Mouse (Mus musculus) limb, embryonic 11.5 days (tissue): ENCODE results near the gene Cldn12. TPM values are rescaled to one million over a fixed set of nuclear protein-coding genes. Genes with fewer than 3 reads are reported as not detected.

Source experiments
- ATAC-seq: fragments of 200-750 bp; cut with Nextera tagmentation; 2 replicates; pipeline ENCODE4 v1.8.0; 2017; ENCODE audit warnings: low read depth; ENCODE audit not compliant: insufficient number of reproducible peaks, low FRiP score, low TSS enrichment
- DNase-seq: peaks from one replicate; pipeline ENCODE4 v3.0.0-alpha.2; 2015; ENCODE audit warnings: low spot score
- H3K27ac ChIP-seq: fragments of 300-500 bp; sonication (generic); replicated peaks from 2 replicates; pipeline ENCODE4 v1.5.1; 2014; ENCODE audit warnings: low read depth, mild to moderate bottlenecking, low read length
- H3K27me3 ChIP-seq: fragments of 300-500 bp; sonication (generic); 2 replicates; pipeline ENCODE4 v1.6.1; 2014; ENCODE audit warnings: mild to moderate bottlenecking, low read length, mixed read lengths; ENCODE audit not compliant: control insufficient read depth, insufficient read depth
- H3K36me3 ChIP-seq: fragments of 300-500 bp; sonication (generic); 2 replicates; pipeline ENCODE4 v1.6.1; 2014; ENCODE audit warnings: mild to moderate bottlenecking, low read length, moderate library complexity, mixed read lengths; ENCODE audit not compliant: control insufficient read depth, insufficient read depth
- H3K4me1 ChIP-seq: fragments of 300-500 bp; sonication (generic); 2 replicates; pipeline ENCODE4 v1.6.1; 2014; ENCODE audit warnings: low read length, mixed read lengths; ENCODE audit not compliant: control insufficient read depth, insufficient read depth
- H3K4me2 ChIP-seq: fragments of 300-500 bp; sonication (generic); 2 replicates; pipeline ENCODE4 v1.6.1; 2014; ENCODE audit warnings: low read depth, mild to moderate bottlenecking, moderate library complexity; ENCODE audit not compliant: severe bottlenecking
- H3K4me3 ChIP-seq: fragments of 300-500 bp; sonication (generic); 2 replicates; pipeline ENCODE4 v1.5.1; 2014; ENCODE audit warnings: low read depth, low read length
- H3K9ac ChIP-seq: fragments of 300-500 bp; sonication (generic); 2 replicates; pipeline ENCODE4 v1.6.1; 2014; ENCODE audit warnings: mild to moderate bottlenecking, low read length
- H3K9me3 ChIP-seq: fragments of 300-500 bp; sonication (generic); 2 replicates; pipeline ENCODE4 v1.6.1; 2016; ENCODE audit warnings: low read length; ENCODE audit not compliant: control insufficient read depth
- WGBS: fragments of 180-500 bp; shearing (Covaris S2); extraction: QIAGEN DNeasy Blood & Tissue Kit; methylation state at CpG from one replicate; pipeline ENCODE4 v1.1.7; 2014; 5-methylcytosine and 5-hydroxymethylcytosine counted together
- polyA plus RNA-seq: library from polyadenylated mRNA; unstranded; fragments of >200 nt; fragmentation: Nextera tagmentation; extraction: Ambion mirVana; gene quantifications from 2 replicates; pipeline ENCODE4 v1.2.1, GENCODE M21; 2014

Gene Cldn12
- polyA plus RNA-seq, 1 experiment from 2014 or later = 22.0 TPM

GRCm38 (mm10) chr5:5504456-5504855, 10.3 kb downstream of the Cldn12 start:
- ATAC-seq (no peak), DNase-seq (peak; percentile 18)
- Histone ChIP-seq H3K27ac (no peak overlapping the region), H3K9me3 (no peaks in the 10 kb centered on the region), H3K9ac (no peak overlapping the region), H3K4me3 (no peak overlapping the region), H3K4me1 (no peaks in the 10 kb centered on the region), H3K4me2 (no peak overlapping the region), H3K36me3 (no peaks in the 10 kb centered on the region), H3K27me3 (no peaks in the 10 kb centered on the region)
- 92% methylated on average over 13 of the region's 13 CpGs for WGBS

GRCm38 (mm10) chr5:5503381-5503780, 11.4 kb downstream of the Cldn12 start:
- H3K4me3 ChIP-seq = no peak overlapping the region
- H3K27me3 ChIP-seq = no peaks in the 10 kb centered on the region
- H3K27ac ChIP-seq = no peak overlapping the region
- no peaks in the 10 kb centered on the region for H3K36me3 ChIP-seq
- no peaks in the 10 kb centered on the region for H3K9me3 ChIP-seq
- no peak overlapping the region for H3K4me2 ChIP-seq
- ATAC-seq (no peak), DNase-seq (no peak)
- H3K4me1 ChIP-seq = no peaks in the 10 kb centered on the region
- 90% methylated on average over 4 of the region's 4 CpGs for WGBS
- H3K9ac ChIP-seq = no peak overlapping the region

- WGBS = 88% methylated on average over 2 of the region's 2 CpGs
- no peak for ATAC-seq
Observed at GRCm38 (mm10) chr5:5501583-5501982, 13.2 kb downstream of the Cldn12 start.

DNA sequence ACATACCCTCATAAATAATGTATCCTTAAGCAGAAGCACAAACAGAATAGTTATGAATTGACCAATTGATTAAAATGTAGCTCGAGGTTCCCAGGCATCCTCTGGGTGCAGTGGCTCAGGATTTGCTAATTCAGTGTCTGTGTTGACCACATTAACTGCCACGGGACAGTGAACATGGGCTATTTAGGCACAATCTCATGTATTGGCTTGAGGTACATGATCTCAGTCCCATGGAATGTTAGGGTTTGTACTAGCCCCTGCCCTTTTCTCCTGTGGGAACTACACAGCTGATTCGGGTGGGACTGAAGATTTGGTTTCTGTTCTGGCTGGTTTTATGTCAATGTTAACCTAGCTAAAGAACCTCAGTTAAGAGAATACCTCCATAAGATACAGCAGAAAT, 18.4 kb downstream of the Cldn12 start:
- Histone ChIP-seq H3K27ac (no peak overlapping the region), H3K9ac (no peak overlapping the region), H3K4me3 (no peak overlapping the region), H3K27me3 (no peaks in the 10 kb centered on the region), H3K9me3 (no peaks in the 10 kb centered on the region), H3K36me3 (no peaks in the 10 kb centered on the region), H3K4me2 (no peak overlapping the region), H3K4me1 (no peaks in the 10 kb centered on the region)
- DNase-seq (no peak), ATAC-seq (no peak)
- 72% methylated on average over 3 of the region's 3 CpGs for WGBS

More at GRCm38 (mm10) chr5:5501583-5501982, 13.2 kb downstream of the Cldn12 start:
- Histone ChIP-seq H3K27me3 (no peaks in the 10 kb centered on the region), H3K9me3 (no peaks in the 10 kb centered on the region), H3K4me2 (no peak overlapping the region), H3K4me3 (no peak overlapping the region), H3K36me3 (no peaks in the 10 kb centered on the region), H3K27ac (no peak overlapping the region), H3K9ac (no peak overlapping the region), H3K4me1 (no peaks in the 10 kb centered on the region)
- DNase-seq = no peak

GRCm38 (mm10) chr5:5495042-5495441, 19.7 kb downstream of the Cldn12 start:
- no peak overlapping the region for H3K4me3 ChIP-seq
- no peak overlapping the region for H3K4me2 ChIP-seq
- DNase-seq (no peak), ATAC-seq (no peak)
- H3K27me3 ChIP-seq = no peaks in the 10 kb centered on the region
- H3K4me1 ChIP-seq = no peaks in the 10 kb centered on the region
- no peak overlapping the region for H3K9ac ChIP-seq
- WGBS = 79% methylated on average over 4 of the region's 4 CpGs
- no peak overlapping the region for H3K27ac ChIP-seq
- H3K36me3 ChIP-seq = no peaks in the 10 kb centered on the region
- H3K9me3 ChIP-seq = no peaks in the 10 kb centered on the region

DNA sequence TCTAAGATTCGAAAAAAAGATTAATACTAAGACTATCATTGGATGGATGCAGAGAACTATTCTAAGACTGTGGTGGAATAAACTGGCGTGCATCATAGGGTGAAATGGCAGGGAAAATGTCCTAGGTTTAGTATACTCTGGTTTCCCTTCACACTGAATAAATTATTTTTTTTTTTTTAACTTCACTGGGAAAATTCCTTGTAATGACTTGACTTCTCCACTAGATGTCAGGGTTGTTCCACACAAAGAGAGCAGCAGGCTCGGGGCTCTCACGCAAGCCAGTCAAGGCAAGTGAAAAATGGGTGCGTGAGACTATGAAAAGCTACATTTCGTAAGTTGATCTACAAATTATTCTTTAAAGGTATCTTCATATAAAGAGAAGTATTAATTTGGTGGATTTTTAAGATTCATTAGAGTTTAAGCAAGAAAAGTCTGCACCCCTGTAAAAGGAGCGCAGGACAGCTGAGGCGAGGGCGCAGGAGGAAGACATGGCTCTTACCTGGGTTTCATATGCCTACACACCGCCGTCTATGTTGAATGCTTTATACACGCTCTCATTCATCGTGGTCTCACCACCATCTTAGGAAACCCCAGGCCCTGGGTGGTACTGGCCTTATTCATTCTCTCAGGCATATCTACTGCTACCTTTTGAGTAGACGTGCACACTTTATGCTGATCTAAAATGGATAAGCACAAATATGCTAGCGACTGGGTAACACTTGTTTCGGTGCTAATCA, 20.3 kb downstream of the Cldn12 start:
- H3K27me3 ChIP-seq = no peaks in the 10 kb centered on the region
- DNase-seq = peak; percentile 53
- H3K9me3 ChIP-seq = no peaks in the 10 kb centered on the region
- H3K4me2 ChIP-seq = no peak overlapping the region
- no peak for ATAC-seq
- H3K4me1 ChIP-seq = no peaks in the 10 kb centered on the region
- no peak overlapping the region for H3K9ac ChIP-seq
- no peak overlapping the region for H3K27ac ChIP-seq
- WGBS = 39% methylated on average over 16 of the region's 16 CpGs
- no peaks in the 10 kb centered on the region for H3K36me3 ChIP-seq
- H3K4me3 ChIP-seq = no peak overlapping the region

- ATAC-seq (no peak), DNase-seq (no peak)
- Histone ChIP-seq H3K4me3 (no peak overlapping the region), H3K36me3 (no peaks in the 10 kb centered on the region), H3K4me1 (no peaks in the 10 kb centered on the region), H3K27ac (no peak overlapping the region), H3K27me3 (no peaks in the 10 kb centered on the region), H3K4me2 (no peak overlapping the region), H3K9ac (no peak overlapping the region), H3K9me3 (no peaks in the 10 kb centered on the region)
- 94% methylated on average over 4 of the region's 4 CpGs for WGBS
Observed at GRCm38 (mm10) chr5:5492163-5492562, 22.6 kb downstream of the Cldn12 start.

DNA sequence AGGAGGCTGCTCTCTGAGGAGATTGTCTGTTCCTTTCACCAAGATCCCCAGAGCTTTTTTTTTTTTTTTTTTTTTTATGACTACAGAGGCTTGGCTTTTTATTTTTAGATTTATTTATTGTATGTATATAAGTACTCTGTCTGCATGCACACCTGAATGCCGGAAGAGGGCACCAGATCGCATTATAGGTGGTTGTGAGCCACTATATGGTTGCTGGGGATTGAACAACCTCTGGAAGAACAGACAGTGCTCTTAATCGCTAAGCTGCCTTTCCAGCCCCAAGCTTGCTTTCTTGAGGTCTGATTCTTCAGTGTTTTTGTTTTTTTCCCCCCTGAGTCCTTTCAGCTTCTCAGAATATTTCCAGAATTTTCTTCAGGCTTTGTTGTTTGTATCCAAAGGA, 28.7 kb downstream of the Cldn12 start:
- no peak overlapping the region for H3K27ac ChIP-seq
- no peak overlapping the region for H3K9ac ChIP-seq

More for the DNA sequence above, 28.7 kb downstream of the Cldn12 start:
- no peak overlapping the region for H3K4me2 ChIP-seq
- no peaks in the 10 kb centered on the region for H3K9me3 ChIP-seq
- no peak for ATAC-seq
- H3K27me3 ChIP-seq = no peaks in the 10 kb centered on the region
- no peak for DNase-seq
- H3K36me3 ChIP-seq = no peaks in the 10 kb centered on the region
- no peak overlapping the region for H3K4me3 ChIP-seq
- no peaks in the 10 kb centered on the region for H3K4me1 ChIP-seq
- WGBS = 53% methylated on average over 3 of the region's 3 CpGs
